Mouse (Mus musculus) C2C12 (cell line): ENCODE results near the gene Proser3.

Experiments used
- CTCF ChIP-seq: IDR thresholded peaks from one replicate; pipeline ENCODE4 v1.5.1; 2011; ENCODE audit not compliant: control insufficient read depth, insufficient read depth, insufficient read length
- MYOD1 ChIP-seq: IDR thresholded peaks from one replicate; pipeline ENCODE4 v1.6.1; 2011; ENCODE audit warnings: low read depth; ENCODE audit not compliant: control insufficient read depth, insufficient read length

DNA sequence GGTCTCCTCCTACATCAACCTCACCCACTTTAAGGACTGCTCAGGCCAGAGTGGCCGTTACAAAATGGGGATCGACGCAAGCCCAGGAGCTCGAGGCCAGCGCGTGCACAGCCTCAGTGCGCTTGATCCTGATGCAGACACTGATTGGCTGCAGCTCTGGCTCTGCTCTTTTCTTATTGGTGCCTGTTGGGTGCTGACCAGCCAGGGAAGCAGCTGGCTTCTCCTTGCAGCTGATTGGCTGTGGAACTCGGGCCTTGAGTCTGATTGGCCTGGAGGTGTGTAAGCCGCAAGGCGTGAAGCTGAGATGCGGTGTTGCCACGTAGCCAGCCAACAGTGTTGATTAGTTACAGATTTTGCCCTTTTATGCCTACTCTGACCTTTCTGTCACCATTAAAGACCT, 46.7 kb upstream of the Proser3 start, which contains the start of gene Zbtb32:
- no peak for TF ChIP-seq CTCF
- no peak for TF ChIP-seq MYOD1
